Mouse (Mus musculus): Measurements from ENCODE around the gene Nectin4.

Gene Nectin4

DNA sequence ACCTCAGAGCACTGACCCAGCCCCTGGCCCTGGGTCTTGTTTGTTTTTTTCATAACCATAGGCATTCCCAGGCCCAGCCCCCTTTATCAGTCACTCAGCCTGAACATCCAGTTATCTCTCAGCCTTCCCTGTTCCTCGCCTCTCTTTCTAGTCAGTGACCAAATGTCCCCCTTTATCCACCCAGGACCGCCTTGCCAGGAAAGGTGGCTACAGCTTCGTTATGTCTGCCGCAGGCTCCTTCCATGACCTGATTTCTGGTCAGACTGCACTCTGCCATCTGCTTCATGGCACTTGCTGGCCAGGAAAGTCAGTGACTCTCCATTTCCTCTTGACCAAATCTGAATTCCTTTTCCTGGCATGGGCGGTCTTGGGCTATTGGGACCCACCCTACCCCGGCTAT lies 8.4 kb downstream of the Nectin4 start:
- Histone ChIP-seq H3K36me3 (ENCODE audit: control insufficient read depth, insufficient read depth, low read length, poor library complexity, severe bottlenecking) (no peaks in the 10 kb centered on the region), H3K27me3 (ENCODE audit: control insufficient read depth, insufficient read depth, low read length, poor library complexity, severe bottlenecking) (no peaks in the 10 kb centered on the region)
- no peak for DNase-seq (ENCODE audit: low read depth, low spot score)

DNA sequence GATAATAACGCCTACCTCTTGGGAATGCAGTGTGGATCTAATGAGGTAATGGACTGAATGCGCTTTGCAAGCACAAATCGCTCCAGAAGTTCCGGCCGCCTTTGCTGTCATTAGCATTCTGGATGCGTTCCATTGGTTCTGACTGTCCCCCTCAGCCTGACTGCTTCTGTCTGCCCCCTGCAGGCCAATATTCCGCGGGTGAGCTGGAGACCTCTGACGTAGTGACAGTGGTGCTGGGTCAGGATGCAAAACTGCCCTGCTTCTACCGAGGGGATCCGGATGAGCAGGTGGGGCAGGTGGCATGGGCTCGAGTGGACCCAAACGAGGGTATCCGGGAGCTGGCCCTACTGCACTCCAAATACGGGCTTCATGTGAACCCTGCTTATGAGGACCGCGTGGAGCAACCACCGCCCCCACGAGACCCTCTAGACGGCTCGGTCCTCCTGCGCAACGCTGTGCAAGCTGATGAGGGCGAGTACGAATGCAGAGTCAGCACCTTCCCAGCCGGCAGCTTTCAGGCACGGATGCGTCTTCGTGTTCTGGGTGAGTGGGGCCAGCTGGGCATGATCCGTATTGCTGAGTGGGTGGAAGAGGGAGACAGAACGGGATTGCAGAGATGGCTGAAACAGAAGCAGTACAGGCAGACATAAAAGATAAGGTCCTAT lies 10.2 kb downstream of the Nectin4 start:
- DNase-seq (ENCODE audit: low read depth, low spot score): peak; percentile 83

DNA sequence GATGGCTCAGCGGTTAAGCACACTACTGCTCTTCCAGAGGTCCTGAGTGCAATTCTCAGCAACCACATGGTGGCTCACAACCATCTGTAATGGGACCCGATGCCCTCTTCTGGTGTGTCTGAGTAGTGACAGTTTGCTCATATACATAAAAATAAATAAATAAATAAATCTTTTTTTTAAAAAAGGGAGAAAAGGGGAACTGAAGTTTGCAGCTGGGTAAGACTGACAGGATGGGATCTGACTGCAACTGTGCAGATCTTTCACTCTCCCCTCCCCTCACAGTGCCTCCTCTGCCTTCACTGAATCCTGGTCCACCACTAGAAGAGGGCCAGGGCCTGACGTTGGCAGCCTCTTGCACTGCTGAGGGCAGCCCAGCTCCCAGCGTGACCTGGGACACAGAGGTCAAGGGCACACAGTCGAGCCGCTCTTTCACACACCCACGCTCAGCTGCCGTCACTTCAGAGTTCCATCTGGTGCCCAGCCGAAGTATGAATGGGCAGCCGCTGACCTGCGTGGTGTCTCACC lies 12.3 kb downstream of the Nectin4 start:
- Histone ChIP-seq H3K27me3 (ENCODE audit: control insufficient read depth, insufficient read depth, low read length, poor library complexity, severe bottlenecking) (no peaks in the 10 kb centered on the region), H3K36me3 (ENCODE audit: control insufficient read depth, insufficient read depth, low read length, poor library complexity, severe bottlenecking) (no peaks in the 10 kb centered on the region)
- peak; percentile 61 for DNase-seq (ENCODE audit: low read depth, low spot score)

More for the DNA sequence above, 10.2 kb downstream of the Nectin4 start:
- Histone ChIP-seq H3K27me3 (ENCODE audit: control insufficient read depth, insufficient read depth, low read length, poor library complexity, severe bottlenecking) (no peaks in the 10 kb centered on the region), H3K36me3 (ENCODE audit: control insufficient read depth, insufficient read depth, low read length, poor library complexity, severe bottlenecking) (no peaks in the 10 kb centered on the region)

DNA sequence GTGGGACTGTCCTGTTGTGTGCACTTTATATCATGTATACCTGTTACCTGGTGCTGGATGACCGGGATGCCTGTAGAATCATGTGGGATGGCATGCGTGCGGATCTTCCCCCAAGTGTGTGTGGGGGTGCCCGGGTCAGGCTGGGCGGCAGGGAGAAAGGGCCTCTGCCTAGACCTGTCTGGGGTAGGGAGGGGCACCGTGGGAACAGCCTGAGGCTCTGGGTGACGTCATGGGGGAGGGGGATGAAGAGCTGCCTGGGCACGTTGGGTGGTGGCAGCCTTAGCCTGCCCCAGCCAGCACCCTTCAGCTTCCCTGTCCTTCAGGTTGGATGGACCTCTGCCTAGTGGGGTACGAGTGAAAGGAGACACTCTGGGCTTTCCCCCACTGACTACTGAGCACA lies 14.5 kb downstream of the Nectin4 start:
- H3K27me3 ChIP-seq (ENCODE audit: control insufficient read depth, insufficient read depth, low read length, poor library complexity, severe bottlenecking): no peaks in the 10 kb centered on the region
- DNase-seq (ENCODE audit: low read depth, low spot score): no peak

DNA sequence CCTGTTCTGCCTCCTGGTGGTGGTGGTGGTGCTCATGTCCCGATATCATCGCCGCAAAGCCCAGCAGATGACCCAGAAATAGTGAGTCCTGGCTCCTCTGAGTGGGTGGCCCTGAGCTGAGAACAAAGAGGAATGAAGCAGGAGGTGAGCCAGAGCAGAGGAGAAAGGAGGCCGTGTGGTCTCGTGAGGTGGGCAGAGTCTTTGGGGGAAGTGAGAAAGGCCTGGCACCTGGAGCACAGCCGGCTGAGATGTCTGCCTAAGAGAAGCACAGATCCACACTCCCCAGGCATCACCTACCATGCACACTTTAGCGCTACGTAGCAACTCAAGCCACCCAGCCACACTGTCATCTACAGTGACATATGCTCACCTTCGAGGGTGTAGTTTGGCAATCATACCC lies 15.3 kb downstream of the Nectin4 start:
- Histone ChIP-seq H3K27me3 (ENCODE audit: control insufficient read depth, insufficient read depth, low read length, poor library complexity, severe bottlenecking) (no peaks in the 10 kb centered on the region), H3K36me3 (ENCODE audit: control insufficient read depth, insufficient read depth, low read length, poor library complexity, severe bottlenecking) (no peaks in the 10 kb centered on the region)
- DNase-seq (ENCODE audit: low read depth, low spot score): peak; percentile 54

More for the DNA sequence above, 14.5 kb downstream of the Nectin4 start:
- H3K36me3 ChIP-seq (ENCODE audit: control insufficient read depth, insufficient read depth, low read length, poor library complexity, severe bottlenecking): no peaks in the 10 kb centered on the region

DNA sequence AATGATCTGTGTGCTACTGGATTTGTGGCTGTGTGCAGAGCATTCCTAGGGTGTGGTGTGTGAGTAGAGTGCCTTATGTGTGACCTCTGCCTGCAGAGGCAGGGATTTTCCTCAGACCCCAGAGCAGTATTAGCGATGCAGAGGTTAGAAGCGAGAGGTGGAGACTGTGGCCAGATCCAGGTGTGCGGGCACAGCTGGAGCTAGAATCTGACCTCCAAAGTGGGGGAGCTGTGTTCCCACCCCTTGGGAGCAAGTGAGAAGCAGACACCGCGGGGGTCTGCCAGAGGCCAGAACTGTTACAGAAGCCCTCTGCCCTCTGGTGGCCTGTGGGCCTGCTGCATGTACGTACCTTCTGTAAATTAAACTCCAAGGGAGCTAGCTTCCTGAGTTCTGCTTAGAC lies 17.2 kb downstream of the Nectin4 start:
- DNase-seq (ENCODE audit: low read depth, low spot score): peak; percentile 58
- peaks cover 4% of the 10 kb centered on the region; the same call in 1 of the 2 replicates for H3K36me3 ChIP-seq (ENCODE audit: control insufficient read depth, insufficient read depth, low read length, poor library complexity, severe bottlenecking)

DNA sequence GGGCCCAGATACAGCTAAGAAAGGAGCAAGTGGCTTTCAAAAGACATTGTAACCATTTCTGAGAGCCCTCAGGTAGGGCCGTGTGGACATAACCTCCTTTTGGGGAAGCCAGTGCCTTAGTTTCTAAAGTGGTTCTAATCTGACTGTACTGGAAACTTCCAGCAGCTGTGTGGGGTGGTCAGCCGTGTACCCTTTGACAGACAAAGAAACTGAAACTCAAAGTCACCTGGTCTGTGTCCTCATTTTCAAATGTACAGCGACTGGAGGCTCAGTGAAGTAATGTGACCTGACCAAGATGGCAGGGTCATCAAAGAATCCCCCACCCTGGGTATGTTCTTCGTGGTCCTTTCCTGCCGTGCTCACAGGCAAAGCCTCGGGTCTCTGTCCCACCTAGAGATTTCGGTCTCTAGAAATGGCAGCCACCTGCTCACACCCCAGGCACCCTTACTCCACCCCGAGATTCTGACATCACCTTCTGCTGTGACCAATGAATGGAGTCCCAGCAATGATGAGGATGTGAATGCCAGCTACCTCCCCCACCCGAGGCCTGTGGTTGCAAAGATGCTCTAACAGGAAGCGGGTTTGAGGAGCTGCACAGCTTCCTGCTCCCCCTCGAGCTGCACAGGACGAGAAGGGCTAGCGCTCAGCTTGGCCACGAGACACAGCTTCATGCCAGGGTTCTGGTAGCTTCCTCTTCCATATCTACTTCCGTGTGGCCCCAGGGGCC lies 18.6 kb downstream of the Nectin4 start, which contains the start of gene Arhgap30:
Gene Arhgap30 (plus strand): TSS at position 579 of the 727 bp plus-strand sequence.
- peaks cover 6% of the 10 kb centered on the region for H3K36me3 ChIP-seq (ENCODE audit: control insufficient read depth, insufficient read depth, low read length, poor library complexity, severe bottlenecking)
- DNase-seq (ENCODE audit: low read depth, low spot score): peak; percentile 97
- no peaks in the 10 kb centered on the region for H3K27me3 ChIP-seq (ENCODE audit: control insufficient read depth, insufficient read depth, low read length, poor library complexity, severe bottlenecking)

More for the DNA sequence above, 17.2 kb downstream of the Nectin4 start:
- H3K27me3 ChIP-seq (ENCODE audit: control insufficient read depth, insufficient read depth, low read length, poor library complexity, severe bottlenecking): no peaks in the 10 kb centered on the region

DNA sequence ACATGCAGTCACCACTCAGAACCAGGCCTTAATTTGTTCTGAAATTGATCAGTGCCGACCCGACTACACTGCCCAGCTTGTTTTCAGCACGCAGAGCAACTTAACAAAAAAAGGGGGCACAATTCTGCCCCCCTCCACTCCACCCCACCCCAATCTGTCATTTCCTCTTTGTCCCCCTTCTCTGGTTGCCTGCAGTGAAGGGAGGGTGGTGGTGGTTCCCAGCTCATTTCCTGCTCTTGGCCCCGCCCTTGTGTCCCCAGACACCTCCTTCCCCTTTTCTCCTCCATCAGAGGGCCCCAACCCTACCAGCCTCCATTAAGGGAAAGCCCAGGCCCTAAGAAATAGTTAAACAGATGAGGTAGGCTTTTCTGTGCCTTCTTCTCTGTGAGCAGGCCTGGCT lies 20.2 kb downstream of the Nectin4 start:
- Histone ChIP-seq H3K27me3 (ENCODE audit: control insufficient read depth, insufficient read depth, low read length, poor library complexity, severe bottlenecking) (no peaks in the 10 kb centered on the region), H3K36me3 (ENCODE audit: control insufficient read depth, insufficient read depth, low read length, poor library complexity, severe bottlenecking) (peaks cover 13% of the 10 kb centered on the region)
- peak; percentile 94 for DNase-seq (ENCODE audit: low read depth, low spot score)

DNA sequence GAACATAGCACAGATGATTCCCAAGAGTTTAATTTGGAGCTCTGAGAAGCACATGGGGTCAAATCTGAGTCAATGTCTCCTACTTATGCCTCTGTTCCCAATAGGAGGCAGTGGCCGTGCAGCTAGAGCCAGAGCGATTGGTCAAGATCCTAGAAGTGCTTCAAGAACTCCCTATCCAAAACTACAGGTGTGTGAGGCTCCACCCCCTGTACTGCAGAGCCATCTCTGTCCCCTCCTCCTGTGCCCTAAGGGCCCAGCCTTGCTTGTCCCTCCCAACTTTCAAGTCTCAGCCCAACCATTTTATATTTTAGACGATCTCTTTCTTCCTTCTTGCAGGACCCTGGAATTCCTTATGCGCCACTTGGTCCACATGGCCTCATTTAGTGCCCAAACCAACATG lies 31.9 kb downstream of the Nectin4 start:
- H3K27me3 ChIP-seq (ENCODE audit: control insufficient read depth, insufficient read depth, low read length, poor library complexity, severe bottlenecking): no peaks in the 10 kb centered on the region
- H3K36me3 ChIP-seq (ENCODE audit: control insufficient read depth, insufficient read depth, low read length, poor library complexity, severe bottlenecking): peaks cover 29% of the 10 kb centered on the region
- DNase-seq (ENCODE audit: low read depth, low spot score): no peak

DNA sequence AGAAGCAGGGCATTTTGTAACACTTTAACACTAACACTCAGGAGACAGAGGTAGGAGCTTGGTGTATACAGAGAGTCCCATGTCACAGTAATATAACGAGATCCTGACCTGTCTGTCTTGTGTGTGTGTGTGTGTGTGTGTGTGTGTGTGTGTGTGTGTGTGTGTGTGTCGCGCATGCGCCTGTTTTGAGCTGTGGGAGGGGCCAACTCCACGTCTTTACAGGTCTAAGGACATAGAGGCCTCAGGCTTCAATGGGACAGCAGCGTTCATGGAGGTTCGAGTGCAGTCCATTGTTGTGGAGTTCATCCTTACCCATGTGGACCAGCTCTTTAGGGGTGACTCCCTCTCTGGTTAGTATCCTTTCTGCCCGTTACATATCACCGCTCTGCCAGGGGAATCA lies 33.1 kb downstream of the Nectin4 start:
- Histone ChIP-seq H3K27me3 (ENCODE audit: control insufficient read depth, insufficient read depth, low read length, poor library complexity, severe bottlenecking) (no peaks in the 10 kb centered on the region), H3K36me3 (ENCODE audit: control insufficient read depth, insufficient read depth, low read length, poor library complexity, severe bottlenecking) (peaks cover 35% of the 10 kb centered on the region)
- no peak for DNase-seq (ENCODE audit: low read depth, low spot score)

DNA sequence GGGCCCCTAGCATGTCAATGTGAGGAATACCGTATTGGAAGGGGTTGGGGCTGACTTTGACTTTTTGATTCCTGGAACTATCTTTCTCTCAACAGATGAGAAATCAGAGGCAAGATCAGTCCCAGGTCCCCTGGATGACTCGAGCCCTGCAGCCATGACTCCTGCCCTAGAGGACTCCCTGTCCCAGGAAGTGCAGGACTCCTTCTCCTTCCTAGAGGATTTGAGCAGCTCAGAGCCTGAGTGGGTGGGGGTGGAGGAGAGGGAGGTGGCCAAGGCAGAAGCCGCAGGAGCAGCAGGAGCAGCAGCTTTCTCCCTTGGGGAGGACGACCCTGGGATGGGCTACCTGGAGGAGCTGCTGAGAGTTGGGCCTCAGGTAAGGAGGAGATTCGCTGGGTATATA lies 37.4 kb downstream of the Nectin4 start:
- Histone ChIP-seq H3K27me3 (ENCODE audit: control insufficient read depth, insufficient read depth, low read length, poor library complexity, severe bottlenecking) (no peaks in the 10 kb centered on the region), H3K36me3 (ENCODE audit: control insufficient read depth, insufficient read depth, low read length, poor library complexity, severe bottlenecking) (peaks cover 23% of the 10 kb centered on the region)
- no peak for DNase-seq (ENCODE audit: low read depth, low spot score)

DNA sequence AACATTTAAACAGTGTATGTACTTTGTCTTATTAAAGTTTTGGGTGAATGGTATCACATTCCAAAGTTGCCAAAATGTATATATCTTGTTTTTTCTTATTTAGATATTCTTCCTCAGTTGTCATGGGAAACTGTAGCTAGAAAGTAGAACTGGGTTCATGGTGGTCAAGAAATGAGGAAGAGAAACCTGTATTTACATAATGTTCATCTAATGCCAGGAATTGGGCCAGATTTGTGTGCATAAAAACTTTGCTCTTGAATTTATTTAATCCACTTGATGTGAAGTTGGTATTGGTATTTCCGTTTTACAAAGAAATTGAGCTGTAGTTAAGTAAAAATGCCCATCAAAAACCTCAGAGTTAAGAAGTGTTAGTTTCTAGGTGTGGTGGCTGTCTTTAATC lies 40.3 kb downstream of the Nectin4 start:
- peak; percentile 82 for DNase-seq (ENCODE audit: low read depth, low spot score)
- no peaks in the 10 kb centered on the region for H3K27me3 ChIP-seq (ENCODE audit: control insufficient read depth, insufficient read depth, low read length, poor library complexity, severe bottlenecking)
- peaks cover 12% of the 10 kb centered on the region for H3K36me3 ChIP-seq (ENCODE audit: control insufficient read depth, insufficient read depth, low read length, poor library complexity, severe bottlenecking)

DNA sequence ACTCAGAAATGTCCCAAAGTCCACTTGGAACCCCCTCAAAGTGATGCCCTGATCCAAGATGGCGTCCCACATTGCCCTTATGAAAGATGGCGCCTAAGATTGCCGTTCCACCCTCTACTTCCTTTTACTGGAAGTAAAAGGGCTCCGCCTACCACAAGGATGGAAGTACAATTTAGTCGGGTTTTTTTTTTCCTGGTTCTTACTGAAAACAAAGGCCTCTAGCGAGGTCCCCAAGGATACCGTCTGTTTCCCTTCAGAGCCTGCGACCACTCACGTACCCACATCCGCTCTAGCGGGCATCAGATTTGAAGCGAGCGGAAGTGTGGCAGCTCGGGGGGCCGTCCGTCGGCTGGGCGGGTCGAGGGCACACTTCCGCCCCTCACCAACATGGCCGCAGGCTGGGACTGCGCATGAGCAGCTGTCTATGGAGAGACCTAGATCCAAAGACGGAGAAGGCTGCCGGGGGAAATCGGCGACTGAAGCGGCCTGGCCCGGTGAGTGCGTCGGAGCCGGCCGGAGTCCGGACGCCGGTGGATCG lies 41.1 kb downstream of the Nectin4 start, which contains the start of gene Usf1:
Gene Usf1 (plus strand): TSS at position 367 of the 538 bp plus-strand sequence.
- Histone ChIP-seq H3K36me3 (ENCODE audit: control insufficient read depth, insufficient read depth, low read length, poor library complexity, severe bottlenecking) (peaks cover 18% of the 10 kb centered on the region), H3K27me3 (ENCODE audit: control insufficient read depth, insufficient read depth, low read length, poor library complexity, severe bottlenecking) (no peaks in the 10 kb centered on the region)
- DNase-seq (ENCODE audit: low read depth, low spot score): peak; percentile 97

DNA sequence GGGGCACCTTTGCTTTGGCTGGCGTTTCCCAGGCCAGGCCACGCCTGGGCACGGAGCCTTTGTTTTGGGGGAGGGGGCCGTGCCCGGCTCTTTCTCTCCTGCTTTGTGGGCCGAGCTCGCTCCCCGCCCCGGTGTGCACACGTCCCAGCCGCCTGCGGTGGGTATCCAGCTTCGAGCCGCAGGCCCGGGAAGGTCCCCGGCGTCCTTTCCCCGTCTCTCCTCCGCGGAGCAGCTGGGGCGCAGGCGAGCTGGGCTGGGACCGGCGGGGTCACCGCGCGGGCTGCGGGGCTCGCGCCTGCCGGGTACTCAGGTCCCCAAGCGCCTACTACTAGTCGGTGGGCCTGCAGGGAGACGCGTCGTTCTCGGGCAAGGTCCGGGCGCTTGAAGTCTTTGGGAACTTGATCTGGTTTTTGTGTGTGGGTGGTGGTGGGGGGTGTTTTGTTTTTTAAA lies 41.6 kb downstream of the Nectin4 start:
- DNase-seq (ENCODE audit: low read depth, low spot score): no peak
- peaks cover 20% of the 10 kb centered on the region for H3K36me3 ChIP-seq (ENCODE audit: control insufficient read depth, insufficient read depth, low read length, poor library complexity, severe bottlenecking)
- no peaks in the 10 kb centered on the region for H3K27me3 ChIP-seq (ENCODE audit: control insufficient read depth, insufficient read depth, low read length, poor library complexity, severe bottlenecking)

DNA sequence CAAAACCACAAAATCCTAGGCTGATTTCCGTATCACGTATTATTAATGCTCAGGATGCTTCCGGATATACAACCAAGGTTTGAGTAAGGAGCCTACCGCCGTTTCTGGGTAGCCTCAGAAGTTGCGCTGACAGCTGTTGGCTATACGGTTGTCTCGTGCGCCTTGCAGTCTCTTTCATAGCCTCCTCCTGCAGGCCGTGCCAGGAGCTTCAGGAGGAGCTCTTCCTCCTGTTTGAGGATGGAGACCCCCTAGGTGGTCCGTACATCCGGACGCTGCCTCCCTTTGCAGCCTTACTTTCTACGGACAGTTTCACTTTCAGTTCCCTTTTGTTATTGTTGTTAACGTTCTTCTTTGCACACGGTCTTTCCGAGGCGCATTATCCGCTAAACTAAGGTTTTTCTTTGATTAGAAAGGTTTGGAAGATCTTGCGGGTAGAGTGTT lies 42.1 kb downstream of the Nectin4 start:
- H3K36me3 ChIP-seq (ENCODE audit: control insufficient read depth, insufficient read depth, low read length, poor library complexity, severe bottlenecking): peaks cover 23% of the 10 kb centered on the region
- DNase-seq (ENCODE audit: low read depth, low spot score): peak; percentile 76
- no peaks in the 10 kb centered on the region for H3K27me3 ChIP-seq (ENCODE audit: control insufficient read depth, insufficient read depth, low read length, poor library complexity, severe bottlenecking)
